Mouse (Mus musculus) megakaryocyte progenitor cell, adult 5-6 weeks (primary cell): ENCODE results near the gene Jazf1. TPM values are rescaled to one million over a fixed set of nuclear protein-coding genes. Genes with fewer than 3 reads are reported as not detected.
A peak's percentile ranks its signal among the peaks of the same experiment; 100 is the strongest.

Experiments
- ATAC-seq: replicated peaks from 2 replicates; pipeline ENCODE4 v1.8.0; 2016; ENCODE audit warnings: mild to moderate bottlenecking, moderate TSS enrichment, inconsistent platforms; ENCODE audit not compliant: poor library complexity
- total RNA-seq, 2 experiments: library from RNA; stranded (forward) in 1 of 2; stranded (reverse) in 1 of 2; fragments of 157-497, 149-512 nt in 1 of 2; fragments of 200-1000 nt in 1 of 2; gene quantifications; 2 replicates each; pipeline versions ENCODE4 v1.2.3 to v1.2.4; 2015 to 2017

Jazf1 gene
- total RNA-seq, 2 experiments from 2014 or later, result 0.33 TPM; not detected in 1

DNA sequence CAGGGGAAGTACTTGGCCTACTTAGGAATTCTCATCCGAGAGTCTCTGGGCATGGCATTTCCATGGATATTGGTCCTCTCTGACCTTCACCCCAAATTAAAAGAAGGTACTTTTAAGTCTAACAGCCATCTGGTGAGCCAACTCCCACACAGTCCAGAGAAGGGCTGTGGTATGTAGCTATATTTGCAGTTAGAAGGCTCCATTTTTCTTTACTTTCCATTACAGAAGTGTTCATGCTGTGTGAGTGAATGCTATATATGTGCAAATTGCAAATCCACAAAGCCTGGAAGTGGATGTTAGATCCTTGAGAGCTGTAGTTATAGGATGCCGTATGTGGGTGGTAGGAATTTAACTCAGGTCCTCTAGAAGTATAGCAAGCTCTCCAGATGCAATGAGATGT is 245.8 kb downstream of the Jazf1 start:
- no peak for ATAC-seq

DNA sequence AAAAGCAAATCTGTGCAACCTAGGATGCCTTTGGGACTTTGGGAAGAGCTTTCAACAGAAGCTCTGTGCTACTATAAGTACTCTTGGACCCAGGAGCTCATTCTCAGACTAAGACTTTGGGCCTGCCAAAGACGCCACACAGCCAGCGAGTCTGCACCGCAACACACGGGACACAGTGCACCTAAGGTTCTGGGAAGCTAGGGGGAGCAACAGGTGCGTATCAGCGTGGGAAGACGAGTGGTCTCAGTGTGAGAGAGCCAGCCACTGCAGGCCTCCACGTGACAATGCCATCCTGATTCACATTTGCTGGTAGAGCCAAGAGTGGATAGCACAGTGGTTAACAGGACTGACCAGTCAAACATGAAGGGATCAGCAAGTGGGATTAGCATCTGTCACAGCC is 249.1 kb downstream of the Jazf1 start:
- ATAC-seq, result no peak

DNA sequence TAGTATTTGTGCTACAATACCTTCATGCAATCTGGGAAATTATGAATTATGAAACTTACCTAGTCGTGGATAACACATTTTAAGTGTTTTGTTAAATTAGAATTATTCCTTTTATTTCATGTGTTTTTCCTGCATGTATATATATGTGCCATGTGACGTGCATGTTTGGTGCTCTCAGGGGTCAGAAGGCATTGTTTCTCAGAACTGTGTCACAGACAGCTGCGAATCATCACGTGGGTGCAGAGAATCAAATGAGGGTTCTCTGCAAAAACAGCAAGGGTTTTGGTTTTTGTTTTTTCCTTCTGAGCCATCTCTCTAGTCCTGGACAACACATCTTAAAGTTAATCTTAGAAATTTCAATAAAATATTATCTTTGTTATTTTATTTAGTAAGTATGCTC is 250.4 kb downstream of the Jazf1 start:
- ATAC-seq, result no peak

DNA sequence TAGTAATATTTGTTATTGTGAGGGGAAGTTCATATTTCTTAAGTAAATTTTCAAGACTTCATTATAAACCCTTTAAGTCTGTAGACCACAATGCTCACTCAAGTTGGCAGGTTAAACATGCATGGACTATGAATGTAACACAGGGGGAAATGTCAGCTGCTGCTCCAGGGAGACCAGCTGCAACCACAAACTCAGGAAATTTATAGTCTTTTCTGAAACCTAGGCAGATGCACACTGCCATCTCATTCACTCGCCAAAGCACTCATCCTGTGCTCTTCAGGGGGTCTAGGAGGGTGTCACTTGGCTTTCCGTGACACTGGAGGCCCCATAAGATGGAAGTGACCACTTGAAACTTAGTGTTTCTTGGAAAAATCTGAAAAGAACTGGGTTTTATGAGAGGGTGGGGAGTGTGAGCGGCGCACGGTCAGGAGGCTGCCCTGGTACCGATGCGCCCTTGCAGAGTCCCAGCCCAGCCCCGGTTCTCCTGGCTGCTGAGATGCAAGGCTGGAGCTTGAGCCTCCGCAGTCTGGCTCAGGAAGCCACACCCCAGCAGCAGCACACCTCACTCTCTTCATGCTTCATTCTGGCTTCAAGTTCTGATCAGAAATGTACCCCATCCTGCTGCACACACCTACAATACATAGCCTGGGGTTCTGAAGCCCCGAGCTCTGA is 251.1 kb downstream of the Jazf1 start:
- ATAC-seq, result no peak

DNA sequence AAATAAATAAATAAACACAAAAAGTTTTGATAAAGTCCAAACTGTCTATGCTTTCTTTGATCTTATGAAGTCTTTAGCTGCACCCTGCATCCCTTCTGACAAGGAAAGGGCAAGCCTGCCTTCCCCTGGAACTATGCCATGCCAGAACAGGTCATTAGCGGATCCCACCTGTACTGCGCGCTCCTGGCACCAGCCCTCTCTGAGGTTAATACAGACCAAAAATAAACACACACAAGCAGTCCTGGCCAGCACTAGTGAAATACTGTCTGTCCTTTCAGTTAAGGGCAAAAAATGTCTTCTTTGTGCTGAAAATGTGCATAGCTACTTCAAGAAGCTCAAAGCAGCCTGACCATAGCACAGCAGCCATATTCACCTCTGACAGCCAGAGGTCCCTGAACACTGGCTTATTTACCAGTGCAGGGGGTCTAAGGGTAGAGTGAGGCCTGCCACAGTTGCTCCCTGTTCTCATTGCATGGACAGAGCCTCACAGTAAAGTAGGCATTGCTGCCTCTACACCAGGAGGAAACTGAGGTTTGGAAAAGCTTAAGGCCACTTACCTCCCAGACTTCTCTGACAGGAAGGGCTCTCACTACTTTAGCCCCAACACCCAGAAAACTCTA is 263.1 kb downstream of the Jazf1 start:
- ATAC-seq, result no peak

DNA sequence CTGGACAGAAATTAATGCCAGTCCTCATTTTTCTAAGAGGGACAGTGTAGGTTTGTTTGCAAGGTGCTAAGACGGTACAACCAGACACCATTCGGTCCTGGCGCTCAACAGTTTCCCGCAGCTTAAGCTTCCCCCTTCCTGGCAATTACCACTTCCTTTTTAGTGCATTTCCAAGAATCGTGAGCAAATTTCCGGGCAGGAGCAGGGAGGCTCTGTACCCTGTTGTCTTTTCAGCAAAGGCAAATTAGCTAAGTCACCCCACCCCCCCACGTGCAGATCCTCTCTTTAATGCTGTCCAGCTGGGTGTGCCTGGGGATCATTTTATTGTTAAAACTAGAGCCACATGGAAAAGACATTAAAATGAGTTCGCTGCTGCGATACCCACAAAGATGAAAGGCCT is 266.2 kb downstream of the Jazf1 start:
- ATAC-seq, result peak; percentile 55

DNA sequence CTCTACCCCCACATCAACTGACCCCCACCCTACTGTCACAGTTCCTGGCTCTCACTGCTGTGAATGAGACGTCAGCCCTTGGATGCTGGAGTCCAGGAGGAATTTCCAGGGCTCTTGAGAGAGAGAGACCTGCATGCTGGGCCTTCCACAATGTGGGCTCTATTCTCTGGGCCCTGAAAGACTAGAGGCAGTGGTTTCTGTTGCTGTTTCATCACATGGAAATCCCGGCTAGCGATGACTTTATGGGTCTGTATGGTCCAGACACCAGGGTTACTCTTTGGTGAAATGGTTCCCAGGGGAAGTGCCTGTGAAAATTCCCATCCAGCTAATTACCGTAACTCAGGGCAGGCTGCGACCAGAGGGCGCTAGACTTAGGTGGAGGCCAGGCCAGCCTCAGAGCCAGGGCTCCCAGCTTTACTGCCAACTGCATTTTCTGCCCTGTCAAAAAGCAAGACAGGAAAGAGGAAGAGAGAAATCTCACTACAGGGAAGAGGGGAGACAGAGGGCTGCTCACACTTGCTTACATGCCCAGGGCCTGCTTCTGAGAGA is 271.1 kb downstream of the Jazf1 start:
- ATAC-seq, result no peak

DNA sequence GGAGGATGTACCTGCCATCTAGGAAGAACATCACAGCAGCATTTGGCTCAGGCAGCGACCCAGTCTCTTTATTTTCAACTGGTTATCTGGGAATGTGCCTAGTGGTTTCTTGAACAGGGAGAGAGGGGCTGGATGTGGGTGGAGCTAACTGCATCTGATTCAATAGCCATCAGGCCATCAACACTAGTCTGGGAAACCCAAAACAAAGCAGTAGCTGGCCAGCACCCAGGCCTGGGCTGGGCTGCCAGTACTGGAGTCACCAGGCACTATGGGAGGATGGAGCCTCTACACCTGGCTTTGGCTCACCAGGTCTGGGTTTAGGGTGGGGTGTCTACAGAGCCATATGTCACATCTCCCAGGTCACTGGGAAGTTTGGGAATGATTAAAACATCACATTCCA is 271.7 kb downstream of the Jazf1 start:
- no peak for ATAC-seq

DNA sequence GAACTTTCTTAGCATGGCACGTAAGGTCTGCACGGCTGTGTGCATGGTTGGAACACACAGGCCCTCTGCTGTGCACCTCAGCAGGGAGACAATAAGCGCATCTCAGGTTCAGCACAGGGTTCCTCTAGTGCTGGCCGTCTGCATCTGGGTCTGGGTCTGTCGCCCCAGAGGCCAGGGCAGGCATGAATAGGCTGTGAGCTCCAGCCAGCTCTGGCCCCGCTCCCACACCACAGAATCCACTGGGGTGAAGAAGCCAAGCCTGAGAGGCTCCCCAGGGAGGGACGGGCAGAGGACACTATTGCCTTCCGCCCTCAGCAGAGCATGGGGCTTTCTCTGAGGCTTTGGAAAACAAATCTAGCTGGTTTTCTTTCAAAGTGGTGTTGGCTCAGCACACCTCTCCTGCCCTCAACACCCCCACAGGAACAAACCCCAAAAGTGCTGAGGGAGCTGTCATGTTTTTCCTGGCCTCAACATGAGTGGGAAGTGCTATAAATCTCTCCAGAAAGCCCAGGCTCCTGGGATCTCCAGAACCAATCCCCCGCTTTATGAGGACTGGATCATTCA is 272.3 kb downstream of the Jazf1 start:
- no peak for ATAC-seq

DNA sequence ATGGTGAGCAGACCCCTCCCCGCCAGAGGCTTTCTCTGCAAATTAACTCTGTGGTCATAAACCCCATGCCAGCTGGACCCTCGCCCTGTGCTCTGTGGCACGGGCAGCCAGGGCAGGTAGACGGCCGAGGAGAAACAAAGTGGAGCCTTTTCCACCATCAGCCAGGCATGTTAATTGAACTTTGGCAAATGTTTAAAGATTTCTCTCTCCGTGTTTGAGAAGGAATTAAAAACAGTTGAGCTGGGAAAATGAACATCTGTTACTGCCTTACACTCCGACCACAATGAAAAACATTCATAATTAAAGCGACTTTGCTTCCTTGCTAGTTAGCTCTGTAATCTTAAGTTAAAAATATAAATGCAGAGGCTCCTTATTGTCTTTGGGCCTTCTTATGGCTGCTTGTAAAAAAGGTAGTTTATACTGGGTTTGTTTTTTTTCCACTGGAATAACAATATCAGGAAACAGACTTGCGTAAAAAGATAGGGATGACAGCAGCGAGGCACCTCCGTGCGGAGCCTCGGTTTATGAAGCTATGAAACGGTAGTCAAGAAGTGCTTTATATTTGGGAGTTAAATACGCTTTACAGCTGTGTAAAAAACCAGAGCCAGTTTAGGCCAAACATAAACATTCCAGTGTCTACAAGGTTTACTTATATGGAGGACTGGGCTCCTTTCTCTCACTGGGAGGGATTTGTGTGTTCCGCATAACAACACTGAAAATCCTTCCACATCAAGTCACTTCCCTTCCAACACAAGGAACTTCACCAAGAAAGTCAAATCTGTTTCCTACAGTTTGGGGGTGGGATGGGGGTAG is 273.2 kb downstream of the Jazf1 start:
- no peak for ATAC-seq

DNA sequence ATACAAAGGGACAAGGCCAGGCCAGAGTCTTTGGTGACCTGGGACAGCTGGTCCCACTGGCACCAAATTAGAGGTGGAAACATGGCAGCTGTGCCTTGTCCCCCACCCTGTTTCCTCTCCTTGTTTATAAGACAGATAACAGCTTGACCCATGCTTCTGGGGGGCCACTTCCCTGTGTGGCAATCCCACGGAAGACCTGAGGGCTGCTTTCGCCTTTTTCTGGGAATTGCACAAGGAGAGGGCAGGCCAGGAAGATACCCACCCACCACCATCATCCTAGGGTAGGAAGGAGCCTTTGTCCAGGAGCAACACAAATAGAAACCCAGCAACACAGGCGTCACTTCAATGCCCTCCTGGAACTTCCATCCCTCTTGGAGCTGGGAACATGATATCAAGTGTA is 276.0 kb downstream of the Jazf1 start:
- no peak for ATAC-seq

DNA sequence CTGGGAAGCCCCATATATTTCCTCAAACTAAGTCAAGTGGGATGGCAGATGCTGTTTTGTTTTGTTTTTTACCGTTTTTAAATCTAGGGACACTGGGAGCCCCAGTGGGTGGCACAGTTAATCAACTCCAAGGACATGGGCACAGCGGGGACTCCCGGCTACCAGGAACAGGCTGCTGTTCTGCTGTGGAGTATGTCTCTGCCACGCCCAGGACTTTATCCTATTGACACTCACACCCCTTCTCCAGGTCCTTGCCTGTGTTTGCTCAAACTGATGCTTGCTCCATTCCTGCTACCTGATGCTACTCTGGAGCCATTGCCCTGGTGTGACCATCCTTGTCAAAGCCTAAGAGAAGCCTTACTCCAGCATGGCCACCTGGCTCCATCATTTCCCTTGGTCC is 277.6 kb downstream of the Jazf1 start:
- ATAC-seq, result no peak

DNA sequence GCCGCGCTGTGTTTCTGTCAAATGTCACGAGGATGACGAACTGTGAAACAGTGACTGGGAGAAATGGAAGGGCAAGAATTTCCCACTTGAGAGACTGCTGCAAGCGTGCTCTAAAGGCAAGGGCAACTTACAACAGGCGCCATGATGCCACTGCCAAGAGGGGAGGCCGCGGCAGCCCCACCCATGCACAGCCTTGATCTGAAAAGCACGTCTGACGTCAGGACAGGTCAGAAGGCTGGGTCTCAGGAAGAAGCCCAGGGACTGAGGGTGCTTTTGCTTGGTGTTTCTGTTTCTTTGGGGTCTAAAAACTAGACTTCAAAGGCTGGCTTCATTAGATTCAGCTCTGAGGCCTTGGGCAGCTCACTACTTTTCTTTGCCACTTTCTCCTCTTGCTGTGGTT is 278.1 kb downstream of the Jazf1 start:
- no peak for ATAC-seq

DNA sequence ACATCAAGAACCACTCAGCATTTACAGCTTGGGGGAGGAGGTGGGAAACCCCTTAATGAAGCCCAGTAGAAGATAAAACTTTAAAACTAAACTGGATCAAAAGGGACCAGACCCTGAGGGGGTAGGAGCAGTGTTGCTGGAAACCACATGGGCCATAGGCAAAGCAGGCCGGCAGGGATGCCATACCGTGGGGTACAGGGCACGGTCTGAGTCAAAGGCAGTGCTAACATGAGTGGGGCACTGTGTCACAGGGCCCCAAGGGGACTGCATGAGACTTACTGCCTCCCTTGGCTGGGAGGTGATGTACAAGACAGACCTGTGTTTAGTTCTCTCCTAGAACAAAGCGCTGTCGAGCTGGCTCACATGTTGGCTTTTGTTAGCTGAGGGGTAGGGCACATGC is 288.9 kb downstream of the Jazf1 start:
- ATAC-seq, result no peak

DNA sequence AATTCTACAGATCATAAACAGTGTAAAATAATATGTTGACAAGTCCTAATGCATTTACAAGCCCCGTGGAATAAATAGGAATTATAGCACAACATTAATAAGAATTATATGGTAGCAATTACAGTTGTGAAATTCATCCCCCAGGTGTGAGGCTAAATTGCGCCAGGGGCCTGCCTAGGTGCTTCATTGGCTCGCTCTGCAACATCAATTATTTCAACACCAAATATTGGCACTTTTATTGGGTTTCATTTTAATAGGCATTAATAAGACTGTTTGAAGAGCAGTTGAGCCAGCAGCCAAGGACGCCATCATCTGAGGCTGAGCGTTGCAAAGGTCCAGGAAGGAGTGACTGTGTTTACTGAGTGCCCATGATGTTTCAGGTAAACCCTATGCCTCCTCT is 289.9 kb downstream of the Jazf1 start:
- ATAC-seq, result no peak

DNA sequence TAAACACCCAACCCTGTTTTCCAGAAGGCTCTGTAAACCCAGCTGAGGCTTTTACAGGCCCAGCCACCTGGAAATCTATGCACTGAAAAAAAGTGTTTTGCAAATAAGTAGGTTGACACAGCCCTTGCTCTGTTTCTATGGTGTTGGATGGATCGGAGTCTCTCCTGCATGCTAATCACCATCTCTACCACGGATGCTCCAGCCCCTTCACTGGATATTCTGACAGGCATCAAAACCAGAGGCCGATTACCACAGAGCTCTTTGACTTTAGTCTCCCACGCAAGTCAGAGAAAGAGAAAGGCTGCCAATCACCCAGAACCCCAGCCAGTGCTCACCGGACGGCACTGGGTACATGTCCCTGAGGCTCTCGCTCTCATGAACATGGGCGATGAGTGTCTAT is 291.4 kb downstream of the Jazf1 start:
- no peak for ATAC-seq

DNA sequence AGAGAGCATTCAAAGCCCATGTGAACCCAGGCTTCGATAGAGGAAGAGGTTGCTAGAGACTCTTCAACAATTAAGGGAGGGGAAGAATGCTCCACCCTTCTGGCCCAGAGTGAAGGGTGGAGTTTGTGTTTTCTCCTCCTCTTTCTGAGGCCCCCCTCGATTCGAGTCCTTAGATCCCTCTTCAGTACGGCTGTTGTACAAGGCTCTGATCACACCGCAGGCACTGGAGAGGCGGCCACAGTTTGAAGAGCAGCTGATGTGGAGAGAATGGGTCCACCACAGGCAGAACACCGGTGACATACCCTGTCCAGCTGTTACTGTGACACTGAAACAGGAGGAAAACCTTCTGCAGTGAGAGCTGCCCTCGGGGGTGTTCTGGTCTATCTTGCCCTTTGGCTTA is 292.5 kb downstream of the Jazf1 start:
- no peak for ATAC-seq

DNA sequence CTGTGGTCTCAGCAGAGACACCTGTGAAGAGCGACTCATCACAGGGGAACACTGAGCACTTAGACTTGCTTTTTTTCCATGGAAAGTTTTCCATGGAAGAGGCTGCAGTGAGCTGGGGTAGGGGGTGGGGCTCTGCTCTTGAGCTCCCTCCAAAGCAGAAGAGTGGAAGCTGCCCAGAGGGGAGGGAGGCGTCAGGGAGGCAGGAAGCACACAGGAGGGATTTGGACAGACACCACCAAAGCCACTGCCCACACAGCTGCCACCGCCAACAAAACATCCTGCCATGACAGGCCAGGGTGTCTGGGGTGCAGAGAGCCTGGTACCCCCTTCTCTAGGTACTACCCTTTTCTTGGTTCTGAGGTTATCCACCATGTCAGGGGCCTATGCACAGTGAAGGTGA is 293.1 kb downstream of the Jazf1 start:
- ATAC-seq, result peak; percentile 17; the same call in 1 of the 2 replicates

DNA sequence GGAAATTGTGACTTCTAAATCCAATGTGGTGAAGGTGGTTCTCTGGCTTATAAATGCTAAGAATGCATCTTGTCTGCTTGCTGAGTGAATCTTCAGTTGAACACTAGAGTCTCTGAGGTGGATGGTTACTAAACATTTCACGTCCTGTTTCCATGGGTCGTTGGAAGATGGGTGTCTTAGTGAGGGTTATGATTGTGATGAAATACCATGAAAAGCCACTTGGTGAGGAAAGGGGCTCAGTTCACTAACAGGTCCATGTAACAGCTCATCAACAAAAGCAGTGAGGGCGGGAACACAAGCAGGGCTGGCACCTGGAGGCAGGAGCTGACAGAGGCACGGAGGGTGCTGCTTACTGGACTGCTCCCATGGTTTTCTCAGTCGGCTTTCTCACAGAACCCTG is 295.3 kb downstream of the Jazf1 start:
- peak; percentile 61 for ATAC-seq

DNA sequence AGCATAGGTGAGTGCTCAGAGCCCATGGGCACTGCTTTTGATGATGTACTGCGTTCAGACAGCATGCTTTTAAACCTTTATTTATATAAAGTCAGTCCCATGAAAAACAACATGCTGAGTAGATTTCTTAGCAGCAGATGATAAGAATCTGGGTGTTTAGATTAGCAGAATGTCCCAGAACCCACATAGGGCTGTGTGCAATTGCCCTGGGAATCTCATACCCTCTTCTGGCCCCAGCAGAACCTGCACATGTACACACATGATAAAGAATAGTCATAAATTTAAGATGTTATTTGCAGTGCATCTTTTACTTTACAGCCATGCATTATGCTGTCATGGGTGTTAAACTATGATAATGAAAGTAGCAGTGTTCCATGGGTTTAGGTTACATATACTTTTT is 297.6 kb downstream of the Jazf1 start:
- ATAC-seq, result no peak

DNA sequence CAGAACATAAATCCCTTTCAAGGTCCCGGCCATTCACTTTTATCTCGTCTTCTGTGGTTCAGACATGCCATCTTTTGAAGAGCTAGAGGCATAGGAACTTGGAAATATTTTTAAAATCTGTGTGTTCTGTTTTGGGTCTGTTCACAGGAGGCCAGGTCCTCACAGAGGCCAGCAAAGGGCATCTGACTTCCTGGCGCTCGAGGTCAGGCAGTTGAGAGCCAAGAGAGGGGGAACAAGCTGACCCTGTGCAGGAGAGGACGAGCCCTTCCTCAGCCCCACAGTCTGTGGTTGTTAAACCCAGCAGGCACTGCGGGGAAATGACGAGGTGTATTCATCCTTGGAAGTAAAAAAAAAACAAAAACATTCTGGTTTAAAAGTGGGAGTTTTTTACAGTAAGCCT is 303.2 kb downstream of the Jazf1 start:
- ATAC-seq, result no peak

DNA sequence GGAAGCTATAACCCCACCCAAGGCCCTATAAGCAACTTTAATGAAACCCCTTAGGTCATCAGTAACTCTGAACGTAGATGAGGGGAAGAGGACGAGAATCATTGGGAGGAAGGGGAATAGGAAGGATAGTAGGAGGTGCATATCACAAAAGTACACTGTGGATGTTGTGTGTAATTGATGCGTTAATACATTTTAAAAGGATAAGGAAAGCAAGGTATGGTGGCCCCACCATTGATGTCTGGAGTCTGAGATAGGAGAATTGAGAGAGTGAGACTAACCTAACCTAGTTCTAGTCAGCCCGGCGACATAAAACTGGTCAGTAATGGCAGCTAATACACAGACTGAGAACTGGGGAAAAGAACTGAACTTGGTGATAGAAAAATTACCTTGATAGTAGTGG is 315.6 kb downstream of the Jazf1 start:
- ATAC-seq, result no peak
